Mouse (Mus musculus) adrenal gland, adult 2 months (tissue): ENCODE measurements around the gene Clp1. TPM values are rescaled to one million over a fixed set of nuclear protein-coding genes. Genes with fewer than 3 reads are reported as not detected.
"Not testable (repeated sequence)": the region's sequence is repeated elsewhere in the genome, so short reads cannot be mapped to it uniquely, and the experiment has no call there.

Experiments
- DNase-seq: peaks from one replicate; pipeline ENCODE4 v3.0.0; 2021
- polyA plus RNA-seq: library from polyadenylated mRNA; depleted of rRNA; stranded (reverse); fragments of >200 nt; gene quantifications from 2 replicates; pipeline ENCODE4 v1.2.3, GENCODE M21; 2012
- total RNA-seq, 2 experiments: library from RNA; stranded (reverse); gene quantifications; 2 replicates each; pipeline ENCODE4 v1.2.3; 2021

The Clp1 gene
- total and polyA plus RNA-seq, 3 experiments = 5.3 to 16.8 (median 11.4) TPM

GRCm38 (mm10) chr2:84738271-84738911 lies 11.2 kb upstream of the Clp1 start:
- no peak for DNase-seq

GRCm38 (mm10) chr2:84737451-84737925 lies 10.3 kb upstream of the Clp1 start:
- no peak for DNase-seq

GRCm38 (mm10) chr2:84736312-84737161 lies 9.4 kb upstream of the Clp1 start:
- no peak for DNase-seq

- DNase-seq = no peak
Measured at GRCm38 (mm10) chr2:84735346-84735920, 8.3 kb upstream of the Clp1 start.

GRCm38 (mm10) chr2:84734919-84735318 lies 7.8 kb upstream of the Clp1 start:
- no peak for DNase-seq

GRCm38 (mm10) chr2:84734351-84734864 lies 7.3 kb upstream of the Clp1 start:
- DNase-seq = no peak

GRCm38 (mm10) chr2:84733579-84734300 lies 6.6 kb upstream of the Clp1 start, which contains the start of gene Ypel4:
TSS of gene Ypel4 (plus strand) at chr2:84734058.
- DNase-seq = peak; percentile 80

GRCm38 (mm10) chr2:84732394-84732793 lies 5.2 kb upstream of the Clp1 start:
- no peak for DNase-seq

- no peak for DNase-seq
Measured at GRCm38 (mm10) chr2:84731206-84731605, 4.1 kb upstream of the Clp1 start.

- not testable (repeated sequence) for DNase-seq
Measured at GRCm38 (mm10) chr2:84728191-84728590, 1.0 kb upstream of the Clp1 start.

- no peak for DNase-seq
Measured at GRCm38 (mm10) chr2:84726716-84727115, 434 bp downstream of the Clp1 start.

GRCm38 (mm10) chr2:84725770-84726169 lies 1.4 kb downstream of the Clp1 start:
- no peak for DNase-seq

- no peak for DNase-seq
Measured at GRCm38 (mm10) chr2:84723856-84724255, 3.3 kb downstream of the Clp1 start.

GRCm38 (mm10) chr2:84721182-84721581 lies 6.0 kb downstream of the Clp1 start:
- no peak for DNase-seq

- DNase-seq = no peak
Measured at GRCm38 (mm10) chr2:84720718-84721117, 6.4 kb downstream of the Clp1 start.

- no peak for DNase-seq
Measured at GRCm38 (mm10) chr2:84717357-84717756, 9.8 kb downstream of the Clp1 start.

- DNase-seq = no peak
Measured at GRCm38 (mm10) chr2:84716423-84717355, 10.5 kb downstream of the Clp1 start.

- DNase-seq = peak; percentile 80
Measured at GRCm38 (mm10) chr2:84715562-84716361, 11.4 kb downstream of the Clp1 start.

- peak; percentile 99 for DNase-seq
Measured at GRCm38 (mm10) chr2:84714811-84715561, 12.2 kb downstream of the Clp1 start, which contains the start of gene Zdhhc5. TSS of gene Zdhhc5 (minus strand) at chr2:84715180.
